Mouse (Mus musculus) heart, postnatal 36 days (tissue): Measurements from ENCODE around the gene Zfp609. TPM values are rescaled to one million over a fixed set of nuclear protein-coding genes. Genes with fewer than 3 reads are reported as not detected.
"Not testable (repeated sequence)": the region's sequence is repeated elsewhere in the genome, so short reads cannot be mapped to it uniquely, and the experiment has no call there.

Experiments used
- DNase-seq, 2 experiments: peaks; one replicate each; pipeline ENCODE4 v3.0.0; 2021 to 2022
- intact Hi-C: fragments of 180-260 bp; cut with DNase I; formaldehyde crosslinking; loops from one replicate; pipeline ENCODE4 v1.15.1; 2025
- total RNA-seq, 2 experiments: library from RNA; stranded (reverse); gene quantifications; 2 replicates each; pipeline ENCODE4 v1.2.3; 2021

The Zfp609 gene
- total RNA-seq, 2 experiments from 2014 or later = 22.6 to 25.3 TPM

GRCm38 (mm10) chr9:65682183-65682582 lies 145.2 kb downstream of the Zfp609 start:
- DNase-seq = no peak
- intact Hi-C loops = no loop called here

- no peak for DNase-seq
- intact Hi-C loops = loop anchor here (1.0 kb wide), 1 partner anchor 13 kb away; the partner anchor contains the start of gene Oaz2
Measured at GRCm38 (mm10) chr9:65681634-65681940, 145.8 kb downstream of the Zfp609 start.

GRCm38 (mm10) chr9:65680938-65681633 lies 146.3 kb downstream of the Zfp609 start:
- DNase-seq = no peak
- intact Hi-C loops = loop anchor here (1.0 kb wide), 1 partner anchor 13 kb away; the partner anchor contains the start of gene Oaz2

- intact Hi-C loops = no loop called here
- DNase-seq = peak; percentile 56 to 60
Measured at GRCm38 (mm10) chr9:65679181-65679761, 148.1 kb downstream of the Zfp609 start.

GRCm38 (mm10) chr9:65677119-65677462 lies 150.3 kb downstream of the Zfp609 start:
- DNase-seq = no peak

GRCm38 (mm10) chr9:65676358-65677118 lies 150.8 kb downstream of the Zfp609 start:
- intact Hi-C loops = no loop called here
- DNase-seq = peak; percentile 97

More at GRCm38 (mm10) chr9:65677119-65677462, 150.3 kb downstream of the Zfp609 start:
- intact Hi-C loops = no loop called here

GRCm38 (mm10) chr9:65675461-65676357 lies 151.7 kb downstream of the Zfp609 start:
- DNase-seq = no peak
- intact Hi-C loops = no loop called here

GRCm38 (mm10) chr9:65672996-65673395 lies 154.4 kb downstream of the Zfp609 start:
- intact Hi-C loops = no loop called here
- DNase-seq = no peak

GRCm38 (mm10) chr9:65671431-65671931 lies 155.9 kb downstream of the Zfp609 start:
- intact Hi-C loops = no loop called here
- DNase-seq = peak; percentile 65 to 68

GRCm38 (mm10) chr9:65667701-65668100 lies 159.7 kb downstream of the Zfp609 start, which contains the start of gene Oaz2:
Gene Oaz2 (plus strand): TSS chr9:65668001.
- DNase-seq = no peak
- intact Hi-C loops = loop anchor here (1.0 to 5.0 kb wide), 2 partner anchors 14 to 145 kb away; partner anchors contain the start of gene Ankdd1a

GRCm38 (mm10) chr9:65666042-65666441 lies 161.3 kb downstream of the Zfp609 start:
- DNase-seq = peak; percentile 67 to 76
- intact Hi-C loops = loop anchor here (1.0 to 5.0 kb wide), 3 partner anchors 18 to 163 kb away; partner anchors contain the start of gene Ankdd1a

- DNase-seq = peak; percentile 72 to 74
- intact Hi-C loops = loop anchor here (1.0 to 2.0 kb wide), 3 partner anchors 35 to 186 kb away; partner anchors contain the start of gene Rbpms2
Measured at GRCm38 (mm10) chr9:65664163-65664562, 163.2 kb downstream of the Zfp609 start.

- intact Hi-C loops = no loop called here
Measured at GRCm38 (mm10) chr9:65661493-65661892, 165.9 kb downstream of the Zfp609 start.

GRCm38 (mm10) chr9:65661029-65661428 lies 166.3 kb downstream of the Zfp609 start:
- intact Hi-C loops = no loop called here
- DNase-seq = no peak

More at GRCm38 (mm10) chr9:65661493-65661892, 165.9 kb downstream of the Zfp609 start:
- DNase-seq = no peak

- DNase-seq = no peak
- intact Hi-C loops = no loop called here
Measured at GRCm38 (mm10) chr9:65657218-65657617, 170.1 kb downstream of the Zfp609 start.

GRCm38 (mm10) chr9:65655540-65655939 lies 171.8 kb downstream of the Zfp609 start:
- DNase-seq = no peak
- intact Hi-C loops = no loop called here

- no peak for DNase-seq
- intact Hi-C loops = no loop called here
Measured at GRCm38 (mm10) chr9:65654700-65655237, 172.6 kb downstream of the Zfp609 start.

- DNase-seq = no peak
- intact Hi-C loops = no loop called here
Measured at GRCm38 (mm10) chr9:65653741-65654140, 173.6 kb downstream of the Zfp609 start.

GRCm38 (mm10) chr9:65651957-65652356 lies 175.4 kb downstream of the Zfp609 start:
- intact Hi-C loops, DNase-seq: not testable (repeated sequence)

GRCm38 (mm10) chr9:65649997-65650396 lies 177.4 kb downstream of the Zfp609 start:
- no peak for DNase-seq
- intact Hi-C loops = no loop called here
